Mouse (Mus musculus) T-cell, adult 66 days (primary cell): ENCODE data around the gene Gm42742. TPM values are rescaled to one million over a fixed set of nuclear protein-coding genes. Genes with fewer than 3 reads are reported as not detected.

ENCODE experiments used
- total RNA-seq, 2 experiments: library from RNA; stranded (reverse); gene quantifications; 3 replicates in 1 of 2; 4 replicates in 1 of 2; pipeline ENCODE4 v1.2.4; 2023

Gene Gm42742
- 10 to 100 TPM; 20.9 to 36.5 TPM for total RNA-seq

DNA sequence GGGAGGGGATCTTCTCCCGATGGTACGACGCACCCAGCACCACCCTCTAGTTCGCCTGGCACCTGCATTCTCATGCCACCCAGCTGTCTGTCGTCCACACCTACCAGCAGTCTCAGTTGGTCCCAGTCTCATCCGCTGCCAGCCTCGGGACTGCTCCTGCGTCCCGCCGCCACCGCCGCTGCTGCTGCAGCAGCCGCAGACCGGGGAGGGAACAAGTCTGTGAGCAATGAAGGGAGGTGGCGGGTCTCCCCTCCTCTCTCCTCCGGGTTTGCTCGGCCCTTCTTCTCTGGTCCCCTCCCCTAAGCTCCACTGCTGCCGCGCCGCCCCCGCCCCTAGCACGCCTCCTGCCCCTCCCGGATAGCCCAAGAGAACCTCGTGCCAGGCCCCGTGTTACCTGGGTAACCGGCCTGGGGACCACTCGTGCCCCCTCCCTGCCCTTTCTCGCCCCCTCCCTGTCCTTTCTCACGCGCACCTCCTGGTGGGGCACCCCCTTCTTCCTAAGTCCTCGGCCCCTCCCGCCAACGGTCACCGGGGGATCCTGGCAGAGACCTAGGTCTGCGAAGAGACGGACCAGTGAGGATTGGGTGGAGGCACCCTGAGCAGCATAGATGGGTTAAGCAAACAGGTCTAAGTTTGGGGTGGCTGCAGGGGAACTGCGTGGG is at the start of gene Gm42742, which contains the start of gene Prrt2:
Gene Gm42742 (minus strand): TSS at position 197 of the 662 bp plus-strand sequence.
Gene Prrt2 (minus strand): TSS at position 311 of the 662 bp plus-strand sequence.

DNA sequence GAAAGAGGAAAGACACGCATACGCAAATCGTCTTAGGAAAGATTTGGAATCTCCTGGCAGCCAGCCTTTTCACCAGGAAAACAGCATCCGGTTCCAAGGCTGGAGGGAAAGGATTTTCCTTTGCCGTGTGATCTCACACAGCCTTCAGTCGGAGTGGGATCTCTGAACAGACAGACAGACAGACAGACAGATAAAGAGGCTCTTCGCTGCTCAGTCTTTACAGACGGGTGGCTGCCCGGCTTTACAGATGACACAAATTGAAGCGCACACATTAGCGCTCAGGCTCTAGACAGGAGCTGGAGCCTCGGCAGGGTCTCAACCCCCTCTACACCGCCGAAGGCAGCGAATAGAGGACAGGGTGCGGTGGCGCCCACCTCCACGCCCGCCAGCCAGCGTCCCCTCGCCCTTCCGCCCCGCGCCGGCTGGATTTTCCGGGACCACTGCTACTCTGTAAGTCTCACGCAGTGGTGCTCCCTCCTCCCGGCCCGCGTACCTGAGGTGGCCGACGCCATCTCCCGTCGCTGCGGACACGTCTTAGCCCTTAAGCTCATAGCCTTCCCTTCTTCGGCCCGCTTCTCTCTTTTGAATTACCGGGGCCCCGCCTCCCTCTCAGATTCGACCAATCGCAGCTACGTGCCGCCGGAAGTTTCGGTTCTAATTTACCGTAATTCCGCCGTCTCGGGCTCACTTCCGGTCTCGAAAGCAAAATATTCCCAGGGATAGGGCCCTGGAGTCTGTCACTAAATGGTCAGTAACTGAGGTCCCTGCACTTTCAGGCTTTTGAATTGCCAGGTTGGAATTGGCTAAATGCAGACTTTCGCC is 21.2 kb upstream of the Gm42742 start, which contains the start of gene Kif22:
Gene Kif22 (minus strand): TSS at position 621 of the 822 bp plus-strand sequence.

DNA sequence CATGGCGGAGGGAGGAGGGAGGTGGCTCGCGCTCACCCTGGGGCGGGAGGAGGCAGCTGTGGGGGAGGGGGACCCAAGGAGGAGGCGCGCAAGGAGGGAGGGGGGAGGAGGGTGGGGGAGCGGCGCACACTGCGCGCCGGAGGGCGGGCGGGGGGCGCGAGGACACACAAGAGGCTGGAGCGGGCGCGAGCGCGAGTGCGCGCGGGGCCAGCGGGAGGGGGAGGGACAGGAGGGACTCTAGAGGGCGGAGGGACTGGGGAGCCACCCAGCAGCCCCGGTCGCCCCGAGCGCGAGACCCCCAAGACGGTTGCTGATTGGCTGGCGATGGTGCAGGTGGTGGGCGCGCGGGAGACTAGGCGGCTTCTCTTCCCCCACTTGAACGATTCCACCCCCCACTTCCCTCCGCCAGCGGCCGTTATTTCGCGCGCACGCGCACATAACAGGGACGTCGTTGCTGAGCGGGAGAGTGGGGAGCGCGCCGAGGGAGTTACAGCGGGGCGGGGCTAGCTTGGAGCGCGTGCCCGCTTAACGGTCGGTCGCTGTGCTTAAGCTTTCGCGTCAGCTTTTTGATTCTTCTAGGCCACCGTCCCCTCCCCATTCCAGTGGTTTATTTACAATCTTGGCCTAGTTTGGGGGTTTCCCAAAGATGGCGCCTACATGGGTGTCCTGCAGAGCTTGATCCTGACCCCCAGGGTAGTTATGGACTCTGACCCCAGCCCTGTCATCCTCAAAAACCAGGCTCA is 6.3 kb upstream of the Gm42742 start, which contains the start of gene Maz:
Gene Maz (minus strand): TSS at position 54 of the 743 bp plus-strand sequence.

DNA sequence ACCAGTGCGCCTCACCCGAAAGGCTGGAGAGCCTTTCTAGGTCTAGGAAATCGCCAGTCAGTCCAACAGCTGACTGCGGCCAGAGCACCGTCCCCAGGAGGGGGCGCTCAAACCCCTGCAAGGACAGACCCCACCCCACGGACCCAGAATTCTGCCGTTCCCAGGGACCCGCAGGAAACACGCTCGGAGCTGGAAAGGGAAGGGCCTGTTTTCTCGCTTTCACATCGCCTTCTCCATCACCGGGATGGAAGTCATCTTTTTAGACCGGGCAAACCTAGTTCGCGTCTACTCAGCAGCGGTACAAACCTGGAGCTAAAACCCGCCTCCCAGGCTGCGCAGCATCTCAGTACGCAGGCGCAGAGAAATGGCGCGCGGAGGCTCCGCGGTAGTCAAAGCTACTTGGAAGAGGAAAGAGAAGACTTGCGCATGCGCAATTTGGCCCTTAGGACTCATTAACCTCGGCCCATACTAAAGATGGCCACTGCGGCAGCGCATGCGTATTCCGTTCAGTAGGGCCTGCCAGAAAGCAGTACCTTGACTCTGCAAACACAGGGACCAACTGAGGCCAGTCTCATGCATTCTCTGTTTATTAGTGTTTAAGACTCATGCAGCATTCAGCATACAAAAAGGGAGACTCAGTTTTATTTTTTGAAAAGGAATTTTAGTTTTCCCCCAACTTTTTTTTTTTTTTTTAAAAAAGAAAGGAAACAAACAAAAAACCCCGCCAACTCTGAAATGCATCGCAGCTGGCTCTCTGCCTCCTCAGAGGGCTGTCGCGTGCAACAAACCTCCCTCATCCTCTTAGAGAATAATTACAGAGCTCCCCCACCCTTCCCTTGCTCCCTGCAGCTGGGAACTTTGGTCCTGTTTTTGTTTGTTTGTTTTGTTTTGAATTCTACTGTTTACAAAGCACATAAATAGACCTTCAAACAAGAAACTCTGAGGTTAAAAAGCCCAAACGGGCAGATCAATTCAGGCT is 3.6 kb downstream of the Gm42742 start, which contains the start of gene Pagr1a:
Gene Pagr1a (minus strand): TSS at position 382 of the 979 bp plus-strand sequence.

DNA sequence TGATC is 4.6 kb downstream of the Gm42742 start, which contains the start of gene Pagr1b:
Gene Pagr1b (minus strand): TSS at position 4 of the 5 bp plus-strand sequence.

DNA sequence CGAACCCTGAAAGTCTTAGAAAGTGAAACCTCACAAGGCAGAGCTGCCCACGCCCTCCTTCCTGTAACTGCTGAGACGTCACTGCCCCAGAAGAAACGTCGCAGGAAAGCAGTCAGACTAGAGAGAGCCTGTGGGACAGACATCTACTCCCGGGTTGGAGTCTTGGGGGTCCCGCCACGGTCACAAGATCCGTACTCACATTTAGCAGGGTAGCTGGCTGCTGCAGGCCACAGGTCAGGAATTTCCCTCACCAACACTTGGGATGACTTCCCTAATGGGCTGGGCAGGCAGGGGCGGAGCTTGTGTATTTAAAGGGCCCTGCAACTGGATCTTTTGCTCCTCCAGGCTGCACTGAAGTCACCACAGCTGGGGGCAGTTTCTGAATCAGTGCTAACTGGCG is 6.6 kb downstream of the Gm42742 start, which contains the start of gene Mvp:
Gene Mvp (minus strand): TSS at position 302 of the 400 bp plus-strand sequence.

DNA sequence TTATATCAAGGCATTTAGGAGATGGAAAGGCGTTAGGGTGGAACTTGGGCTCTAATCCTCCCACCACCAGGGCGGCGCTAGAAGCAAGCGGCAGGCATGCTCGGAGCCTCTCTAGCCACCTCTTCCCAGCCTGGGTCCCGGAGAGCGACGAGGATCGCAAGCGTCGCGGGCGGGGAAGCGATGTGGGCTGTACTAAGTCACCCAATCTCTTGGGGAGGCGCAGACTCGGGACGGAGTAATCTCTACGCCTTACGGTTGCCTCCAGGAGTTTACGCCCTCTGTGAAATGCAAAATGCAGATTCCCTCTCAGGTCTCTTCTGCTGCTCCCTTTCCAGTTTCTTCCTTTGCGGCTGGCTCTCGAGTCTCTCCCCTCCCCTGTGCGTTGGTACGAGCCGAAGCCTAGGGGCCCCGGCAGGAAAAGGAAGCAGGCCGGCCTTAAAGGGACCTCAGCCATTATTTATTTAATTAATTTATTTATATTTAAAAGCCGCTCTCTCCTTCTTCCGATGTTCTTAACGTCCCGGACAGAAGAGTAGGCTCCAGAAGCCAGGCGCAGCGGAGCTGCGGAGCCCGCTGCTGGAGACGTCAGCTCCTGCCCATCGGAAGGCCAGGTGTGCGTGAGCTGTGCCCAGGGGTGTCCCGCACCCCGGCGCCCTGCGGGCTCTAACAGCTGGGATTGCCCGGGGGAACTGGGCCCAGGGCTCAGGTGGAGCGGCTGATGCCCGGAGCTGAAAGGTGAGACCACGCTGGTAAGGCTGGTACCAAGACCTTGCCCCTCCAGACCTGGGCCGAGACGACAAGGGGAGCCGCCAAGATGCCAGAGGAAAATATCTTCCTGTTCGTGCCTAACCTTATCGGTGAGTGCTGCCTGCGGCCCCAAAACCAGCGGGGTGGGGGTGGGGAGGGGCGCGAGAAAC is 44.7 kb downstream of the Gm42742 start, which contains the start of gene Cdiptos:
Gene Cdiptos (minus strand): TSS at position 149 of the 917 bp plus-strand sequence.

DNA sequence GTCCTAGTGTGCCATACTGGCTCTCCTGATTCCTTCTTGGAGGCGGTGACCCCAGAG is 45.2 kb downstream of the Gm42742 start, which contains the start of gene Cdipt:
Gene Cdipt (plus strand): TSS at position 22 of the 57 bp plus-strand sequence.

Other genes with a start within 250 kb of the Gm42742 start
- 100 to 1,000 TPM; 240 to 256 TPM for gene Ypel3, start 244.1 kb downstream of the Gm42742 start, total RNA-seq
- gene Tbx6, start 239.6 kb downstream of the Gm42742 start, total RNA-seq: 10 to 100 TPM; 11.6 to 13.5 TPM
- gene Ppp4c, start 228.6 kb downstream of the Gm42742 start, total RNA-seq: 100 to 1,000 TPM; 229 to 235 TPM
- not detected for gene Fam57b, start 223.4 kb downstream of the Gm42742 start, total RNA-seq
- gene 4930451I11Rik, start 189.5 kb downstream of the Gm42742 start, total RNA-seq: not detected
- gene Doc2a, start 173.7 kb downstream of the Gm42742 start, total RNA-seq: not detected
- 10 to 100 TPM; 22.0 to 25.4 TPM for gene Hirip3, start 159.1 kb downstream of the Gm42742 start, total RNA-seq
- gene Ino80e, start 158.7 kb downstream of the Gm42742 start, total RNA-seq: 10 to 100 TPM; 68.2 to 83.5 TPM
- 100 to 1,000 TPM in 1 of 2 experiments, 10 to 100 TPM in 1; 91.4 to 105 TPM for gene Taok2, start 136.4 kb downstream of the Gm42742 start, total RNA-seq
- 10 to 100 TPM; 27.4 to 28.3 TPM for gene Tmem219, start 98.2 kb downstream of the Gm42742 start, total RNA-seq
- 10 to 100 TPM; 33.0 to 38.9 TPM for gene Kctd13, start 92.2 kb downstream of the Gm42742 start, total RNA-seq
- not detected for gene Asphd1, start 71.5 kb downstream of the Gm42742 start, total RNA-seq
- gene Sez6l2, start 70.5 kb downstream of the Gm42742 start, total RNA-seq: 10 to 100 TPM in 1 of 2 experiments, 1 to 10 TPM in 1; 9.7 to 10.1 TPM
- gene Cdipt, start 45.2 kb downstream of the Gm42742 start, total RNA-seq: 100 to 1,000 TPM; 159 to 167 TPM
- gene Cdiptos, start 45.0 kb downstream of the Gm42742 start, total RNA-seq: not detected
- gene Mvp, start 6.5 kb downstream of the Gm42742 start, total RNA-seq: 10 to 100 TPM; 30.2 to 36.9 TPM
- 1 to 10 TPM; 3.6 to 4.6 TPM for gene Pagr1b, start 4.6 kb downstream of the Gm42742 start, total RNA-seq
- gene Pagr1a, start 3.7 kb downstream of the Gm42742 start, total RNA-seq: 10 to 100 TPM; 24.7 to 40.0 TPM
- 1 to 10 TPM; 5.0 to 7.0 TPM for gene Prrt2, start 114 bp upstream of the Gm42742 start, total RNA-seq
- gene Maz, start 5.9 kb upstream of the Gm42742 start, total RNA-seq: 100 to 1,000 TPM; 237 to 238 TPM
- 1 to 10 TPM; 3.6 to 4.8 TPM for gene Kif22, start 21.4 kb upstream of the Gm42742 start, total RNA-seq
- gene Zg16, start 66.2 kb upstream of the Gm42742 start, total RNA-seq: under 1 TPM in 1 of 2 experiments, not detected in 1; 0.82 TPM
- gene AI467606, start 70.3 kb upstream of the Gm42742 start, total RNA-seq: 10 to 100 TPM; 75.6 to 83.3 TPM
- gene Qprt, start 101.1 kb upstream of the Gm42742 start, total RNA-seq: 10 to 100 TPM; 39.1 to 46.5 TPM
- 100 to 1,000 TPM; 266 to 304 TPM for gene Spn, start 116.7 kb upstream of the Gm42742 start, total RNA-seq
- gene Cd2bp2, start 175.0 kb upstream of the Gm42742 start, total RNA-seq: 10 to 100 TPM; 70.4 to 77.9 TPM
- gene Tbc1d10b, start 187.4 kb upstream of the Gm42742 start, total RNA-seq: 10 to 100 TPM; 58.5 to 73.0 TPM
- 10 to 100 TPM; 16.3 to 22.4 TPM for gene Mylpf, start 187.8 kb upstream of the Gm42742 start, total RNA-seq
- 10 to 100 TPM; 15.5 to 18.3 TPM for gene Zfp553, start 212.0 kb upstream of the Gm42742 start, total RNA-seq
- gene Sept1, start 212.0 kb upstream of the Gm42742 start, total RNA-seq: 100 to 1,000 TPM; 694 to 706 TPM
- 10 to 100 TPM in 1 of 2 experiments, 1 to 10 TPM in 1; 8.1 to 10.4 TPM for gene Zfp771, start 223.2 kb upstream of the Gm42742 start, total RNA-seq
- 10 to 100 TPM; 13.0 to 21.1 TPM for gene Dctpp1, start 239.6 kb upstream of the Gm42742 start, total RNA-seq